Mouse (Mus musculus) bone marrow, adult 2 months (tissue): ENCODE results near the gene Clptm1l. TPM values are rescaled to one million over a fixed set of nuclear protein-coding genes. Genes with fewer than 3 reads are reported as not detected.

ENCODE experiments used
- H3K27ac ChIP-seq: fragments of 200-500 bp; 2 replicates; pipeline ENCODE4 v1.5.1; 2012; ENCODE audit warnings: low read depth, mild to moderate bottlenecking, control low read depth, inconsistent platforms, low read length; ENCODE audit not compliant: control insufficient read depth, poor library complexity, insufficient read depth
- H3K4me1 ChIP-seq: fragments of 200-500 bp; 2 replicates; pipeline ENCODE4 v1.6.1; 2011; ENCODE audit warnings: low read length; ENCODE audit not compliant: control insufficient read depth, insufficient read depth
- H3K4me3 ChIP-seq: fragments of 200-500 bp; replicated peaks from 2 replicates; pipeline ENCODE3; 2011; ENCODE audit warnings: mild to moderate bottlenecking, low read depth, low read length, control low read depth; ENCODE audit not compliant: control insufficient read depth
- CTCF ChIP-seq: fragments of 200-500 bp; IDR thresholded peaks from 2 replicates; pipeline ENCODE4 v1.5.1; 2011; ENCODE audit warnings: low read length, control low read depth; ENCODE audit not compliant: control insufficient read depth, insufficient read depth
- POLR2A ChIP-seq: fragments of 200-500 bp; IDR thresholded peaks from 2 replicates; pipeline ENCODE4 v1.6.1; 2011; ENCODE audit warnings: low read depth, mild to moderate bottlenecking, control low read depth, low read length, borderline replicate concordance; ENCODE audit not compliant: control insufficient read depth
- WGBS: fragments of 180-500 bp; shearing (Covaris S2); methylation state at CpG from one replicate; pipeline ENCODE4 v1.1.7; 2018; 5-methylcytosine and 5-hydroxymethylcytosine counted together
- polyA plus RNA-seq: library from polyadenylated mRNA; stranded (reverse); fragments of >200 nt; gene quantifications from 2 replicates; pipeline ENCODE4 v1.2.4, GENCODE M21; 2011; ENCODE audit warnings: low replicate concordance; ENCODE audit not compliant: missing spikeins, insufficient read depth, insufficient read length

The Clptm1l gene
- polyA plus RNA-seq, result 64.5 and 75.7 TPM in 2 replicates

GRCm38 (mm10) chr13:73603522-73604155 lies at the start of gene Clptm1l:
Gene Clptm1l (plus strand): TSS chr13:73604006.
- Histone ChIP-seq H3K4me3 (peak within 1 kb of the TSS; percentile 77), H3K27ac (peak within 1 kb of the TSS; percentile 67), H3K4me1 (peaks cover 2% of the 10 kb centered on the region; the same call in 1 of the 2 replicates)
- TF ChIP-seq CTCF (no peak), POLR2A (0 out of 2 replicates have a peak, but pooled peaks have one; percentile 52)
- WGBS, result under 1% methylated on average over 53 of the region's 53 CpGs

- H3K4me3 ChIP-seq, result no peak overlapping the region
- WGBS, result 75% methylated on average over 5 of the region's 5 CpGs
- no peaks in the 10 kb centered on the region for H3K4me1 ChIP-seq
- TF ChIP-seq CTCF (no peak), POLR2A (no peak)
- no peak overlapping the region for H3K27ac ChIP-seq
Measured at GRCm38 (mm10) chr13:73564201-73564600, 39.6 kb upstream of the Clptm1l start.

GRCm38 (mm10) chr13:73575051-73575450 lies 28.8 kb upstream of the Clptm1l start:
- no peak overlapping the region for H3K4me3 ChIP-seq
- no peaks in the 10 kb centered on the region for H3K4me1 ChIP-seq
- no peak for TF ChIP-seq CTCF
- TF ChIP-seq POLR2A, result no peak
- H3K27ac ChIP-seq, result no peak overlapping the region

- Histone ChIP-seq H3K4me1 (no peaks in the 10 kb centered on the region), H3K27ac (no peak overlapping the region), H3K4me3 (no peak overlapping the region)
- 67% methylated on average over 2 of the region's 2 CpGs for WGBS
- no peak for TF ChIP-seq CTCF
- TF ChIP-seq POLR2A, result no peak
Measured at GRCm38 (mm10) chr13:73577277-73577676, 26.5 kb upstream of the Clptm1l start.

- H3K4me1 ChIP-seq, result peaks cover 1% of the 10 kb centered on the region; the same call in 1 of the 2 replicates
- 33% methylated on average over 3 of the region's 3 CpGs for WGBS
- TF ChIP-seq CTCF (no peak), POLR2A (no peak)
- H3K4me3 ChIP-seq, result no peak overlapping the region
- no peak overlapping the region for H3K27ac ChIP-seq
Measured at GRCm38 (mm10) chr13:73591488-73591887, 12.3 kb upstream of the Clptm1l start.

- H3K4me3 ChIP-seq, result no peak overlapping the region
- no peak for TF ChIP-seq POLR2A
- TF ChIP-seq CTCF, result no peak
- 31% methylated on average over 2 of the region's 2 CpGs for WGBS
Measured at GRCm38 (mm10) chr13:73592546-73592945, 11.3 kb upstream of the Clptm1l start.

GRCm38 (mm10) chr13:73596276-73596675 lies 7.5 kb upstream of the Clptm1l start:
- TF ChIP-seq POLR2A, result no peak
- TF ChIP-seq CTCF, result no peak
- Histone ChIP-seq H3K27ac (no peak overlapping the region), H3K4me1 (peaks cover 1% of the 10 kb centered on the region; the same call in 1 of the 2 replicates), H3K4me3 (no peak overlapping the region)
- 18% methylated on average over 4 of the region's 4 CpGs for WGBS

More at GRCm38 (mm10) chr13:73592546-73592945, 11.3 kb upstream of the Clptm1l start:
- H3K4me1 ChIP-seq, result peaks cover 1% of the 10 kb centered on the region; the same call in 1 of the 2 replicates
- H3K27ac ChIP-seq, result no peak overlapping the region

GRCm38 (mm10) chr13:73600217-73600616 lies 3.6 kb upstream of the Clptm1l start:
- WGBS, result 6% methylated on average over 4 of the region's 4 CpGs
- H3K27ac ChIP-seq, result no peak overlapping the region
- peaks cover 2% of the 10 kb centered on the region; the same call in 1 of the 2 replicates for H3K4me1 ChIP-seq
- TF ChIP-seq CTCF (no peak), POLR2A (no peak)
- no peak overlapping the region for H3K4me3 ChIP-seq
